Mouse (Mus musculus): ENCODE measurements around the gene Ivd. TPM values are rescaled to one million over a fixed set of nuclear protein-coding genes. Genes with fewer than 3 reads are reported as not detected.

Ivd gene
- polyA plus RNA-seq (2015; fragmentation: Nextera tagmentation; extraction: Ambion mirVana) = 43.7 and 46.2 TPM in 2 replicates

DNA sequence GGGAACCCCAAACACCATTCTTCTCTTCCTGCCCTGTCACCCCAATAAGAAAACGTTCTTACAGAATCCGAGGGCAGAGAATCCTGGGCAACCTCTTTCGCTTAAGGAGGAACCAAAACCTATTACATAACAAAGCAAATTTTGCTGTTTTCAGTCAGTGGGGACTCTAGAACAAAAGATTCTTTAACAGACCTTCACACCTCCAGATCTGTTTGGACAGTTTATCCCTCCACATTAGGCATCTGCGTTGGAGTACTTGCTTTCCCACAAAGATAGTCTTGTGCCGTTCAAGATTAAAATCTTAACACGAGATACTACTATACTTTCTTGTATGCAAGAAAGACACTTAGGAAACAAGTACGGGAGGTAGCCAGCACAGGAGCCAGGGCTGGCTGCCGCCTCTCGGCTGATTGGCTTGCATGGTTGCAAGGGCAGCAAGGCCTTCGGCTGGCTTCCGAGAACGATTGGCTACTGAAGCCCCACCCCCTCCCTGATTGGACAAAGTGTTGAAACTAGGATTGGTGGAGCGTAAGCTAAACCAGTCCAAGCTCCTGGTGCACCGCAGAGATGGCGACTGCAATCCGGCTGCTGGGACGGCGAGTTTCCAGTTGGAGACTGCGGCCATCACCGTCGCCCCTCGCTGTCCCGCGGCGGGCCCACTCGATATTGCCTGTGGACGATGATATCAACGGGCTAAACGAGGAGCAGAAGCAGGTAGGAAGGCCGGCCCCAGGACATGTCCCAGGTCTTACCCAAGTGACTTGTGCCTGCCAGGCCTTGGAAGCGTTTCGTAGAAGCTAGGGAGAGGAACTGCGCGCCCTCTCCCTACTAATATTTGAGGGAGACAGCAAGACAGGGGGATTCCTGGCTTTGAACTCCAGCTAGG lies at the start of gene Ivd:
Ivd (plus strand) TSS at position 501 of the 886 bp plus-strand sequence.
- Histone ChIP-seq H3K4me2 (replicated peaks) (peak within 1 kb of the TSS; percentile 81), H3K27ac (peak within 1 kb of the TSS; percentile 48; the same call in 1 of the 2 replicates), H3K4me1 (replicated peaks) (no peaks in the 10 kb centered on the region), H3K27me3 (replicated peaks) (no peaks in the 10 kb centered on the region), H3K9me3 (no peaks in the 10 kb centered on the region), H3K9ac (peak within 1 kb of the TSS; percentile 70), H3K4me3 (replicated peaks) (peak within 1 kb of the TSS; percentile 74), H3K36me3 (no peaks in the 10 kb centered on the region; the same call in 1 of the 2 replicates)
- ATAC-seq = peak; percentile 100
- under 1% methylated on average over 34 of the region's 34 CpGs for WGBS

- H3K27me3 ChIP-seq (replicated peaks) = no peaks in the 10 kb centered on the region
- no peaks in the 10 kb centered on the region; the same call in 1 of the 2 replicates for H3K36me3 ChIP-seq
- WGBS = 87% methylated on average over 1 of the region's 1 CpGs
- no peak overlapping the region for H3K27ac ChIP-seq
- H3K4me1 ChIP-seq (replicated peaks) = 0 out of 2 replicates have a peak, but pooled peaks cover 12% of the 10 kb centered on the region
- H3K9me3 ChIP-seq = no peaks in the 10 kb centered on the region
- no peak for ATAC-seq
- no peak overlapping the region for H3K4me2 ChIP-seq (replicated peaks)
- H3K9ac ChIP-seq = no peak overlapping the region
- H3K4me3 ChIP-seq (replicated peaks) = no peak overlapping the region
Measured at GRCm38 (mm10) chr2:118812724-118813123, 49.0 kb upstream of the Ivd start.

GRCm38 (mm10) chr2:118813981-118814836 lies 47.5 kb upstream of the Ivd start, which contains the start of gene Knstrn:
Knstrn (plus strand) TSS chr2:118814003.
- H3K9ac ChIP-seq = peak within 1 kb of the TSS; percentile 71
- H3K27me3 ChIP-seq (replicated peaks) = no peaks in the 10 kb centered on the region
- H3K36me3 ChIP-seq = peaks cover 11% of the 10 kb centered on the region; the same call in 1 of the 2 replicates
- H3K4me1 ChIP-seq (replicated peaks) = 0 out of 2 replicates have a peak, but pooled peaks cover 12% of the 10 kb centered on the region
- ATAC-seq = peak; percentile 96
- H3K9me3 ChIP-seq = no peaks in the 10 kb centered on the region
- H3K27ac ChIP-seq = peak within 1 kb of the TSS; percentile 44; the same call in 1 of the 2 replicates
- H3K4me3 ChIP-seq (replicated peaks) = peak within 1 kb of the TSS; percentile 80
- WGBS = under 1% methylated on average over 49 of the region's 49 CpGs
- peak within 1 kb of the TSS; percentile 82 for H3K4me2 ChIP-seq (replicated peaks)

- no peak for ATAC-seq
Measured at GRCm38 (mm10) chr2:118822800-118823199, 39.0 kb upstream of the Ivd start.

DNA sequence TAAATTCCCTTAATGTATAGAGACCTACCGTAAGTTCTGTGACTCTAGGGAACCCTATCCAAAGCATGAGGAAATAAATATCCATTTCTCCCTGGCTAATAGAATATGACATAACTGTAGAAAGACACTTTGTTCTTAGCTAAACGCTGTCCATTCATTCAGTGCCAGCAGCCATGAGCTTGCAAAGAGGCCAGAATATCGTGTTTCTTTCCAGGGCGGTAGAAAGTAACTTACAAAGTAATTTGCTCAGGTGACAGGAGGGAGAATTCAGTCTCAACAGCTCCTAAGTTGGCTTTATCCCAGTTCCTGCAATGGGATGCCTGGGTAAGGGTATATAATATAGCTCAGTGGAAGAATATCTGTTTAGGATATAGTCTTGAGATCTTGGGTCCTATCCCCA lies 37.4 kb upstream of the Ivd start:
- ATAC-seq = no peak
- H3K4me1 ChIP-seq (replicated peaks) = no peaks in the 10 kb centered on the region
- H3K36me3 ChIP-seq = peaks cover 21% of the 10 kb centered on the region
- no peak overlapping the region for H3K27ac ChIP-seq
- no peaks in the 10 kb centered on the region for H3K9me3 ChIP-seq
- 97% methylated on average over 4 of the region's 4 CpGs for WGBS
- H3K4me2 ChIP-seq (replicated peaks) = no peak overlapping the region
- H3K27me3 ChIP-seq (replicated peaks) = no peaks in the 10 kb centered on the region
- H3K9ac ChIP-seq = no peak overlapping the region
- no peak overlapping the region for H3K4me3 ChIP-seq (replicated peaks)

More at GRCm38 (mm10) chr2:118822800-118823199, 39.0 kb upstream of the Ivd start:
- no peak overlapping the region for H3K4me2 ChIP-seq (replicated peaks)
- no peak overlapping the region for H3K4me3 ChIP-seq (replicated peaks)
- no peaks in the 10 kb centered on the region for H3K9me3 ChIP-seq
- WGBS = 91% methylated on average over 5 of the region's 5 CpGs
- H3K36me3 ChIP-seq = peaks cover 29% of the 10 kb centered on the region
- H3K9ac ChIP-seq = no peak overlapping the region
- H3K27me3 ChIP-seq (replicated peaks) = no peaks in the 10 kb centered on the region
- H3K4me1 ChIP-seq (replicated peaks) = no peaks in the 10 kb centered on the region
- H3K27ac ChIP-seq = no peak overlapping the region

GRCm38 (mm10) chr2:118829096-118829495 lies 32.7 kb upstream of the Ivd start:
- Histone ChIP-seq H3K27ac (no peak overlapping the region), H3K27me3 (replicated peaks) (no peaks in the 10 kb centered on the region), H3K4me3 (replicated peaks) (no peak overlapping the region), H3K36me3 (peaks cover 35% of the 10 kb centered on the region), H3K9ac (no peak overlapping the region), H3K4me2 (replicated peaks) (no peak overlapping the region), H3K9me3 (no peaks in the 10 kb centered on the region), H3K4me1 (replicated peaks) (no peaks in the 10 kb centered on the region)
- 89% methylated on average over 5 of the region's 5 CpGs for WGBS
- ATAC-seq = no peak

DNA sequence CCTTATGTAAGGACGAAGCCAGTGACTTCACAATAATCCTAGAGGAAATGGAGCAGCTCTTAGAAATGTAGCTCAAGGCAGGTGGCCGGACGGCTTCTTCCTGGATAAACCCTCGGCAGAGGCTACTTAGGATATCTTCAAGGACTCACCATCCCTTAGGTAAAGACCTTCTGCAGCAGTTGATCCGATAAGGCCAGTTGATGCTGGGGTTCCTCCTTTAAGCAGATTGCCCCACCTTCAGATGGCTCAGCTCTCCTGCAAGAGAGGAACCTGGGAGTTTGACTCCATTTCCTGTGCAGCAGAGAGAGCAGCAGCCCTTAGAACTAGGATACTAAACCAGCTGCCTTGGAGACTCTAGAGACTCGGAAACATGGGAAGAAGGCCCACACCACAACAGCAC lies 27.7 kb upstream of the Ivd start:
- WGBS = 93% methylated on average over 6 of the region's 6 CpGs
- Histone ChIP-seq H3K9me3 (no peaks in the 10 kb centered on the region), H3K4me1 (replicated peaks) (no peaks in the 10 kb centered on the region), H3K4me2 (replicated peaks) (no peak overlapping the region), H3K27ac (no peak overlapping the region), H3K4me3 (replicated peaks) (no peak overlapping the region), H3K9ac (no peak overlapping the region), H3K27me3 (replicated peaks) (no peaks in the 10 kb centered on the region), H3K36me3 (peaks cover 25% of the 10 kb centered on the region)
- ATAC-seq = no peak

GRCm38 (mm10) chr2:118835115-118835514 lies 26.6 kb upstream of the Ivd start:
- H3K9me3 ChIP-seq = no peaks in the 10 kb centered on the region
- H3K4me2 ChIP-seq (replicated peaks) = no peak overlapping the region
- 74% methylated on average over 6 of the region's 6 CpGs for WGBS
- H3K4me3 ChIP-seq (replicated peaks) = no peak overlapping the region
- no peaks in the 10 kb centered on the region for H3K4me1 ChIP-seq (replicated peaks)
- peaks cover 21% of the 10 kb centered on the region for H3K36me3 ChIP-seq
- H3K9ac ChIP-seq = no peak overlapping the region
- H3K27me3 ChIP-seq (replicated peaks) = no peaks in the 10 kb centered on the region
- no peak for ATAC-seq
- no peak overlapping the region for H3K27ac ChIP-seq

DNA sequence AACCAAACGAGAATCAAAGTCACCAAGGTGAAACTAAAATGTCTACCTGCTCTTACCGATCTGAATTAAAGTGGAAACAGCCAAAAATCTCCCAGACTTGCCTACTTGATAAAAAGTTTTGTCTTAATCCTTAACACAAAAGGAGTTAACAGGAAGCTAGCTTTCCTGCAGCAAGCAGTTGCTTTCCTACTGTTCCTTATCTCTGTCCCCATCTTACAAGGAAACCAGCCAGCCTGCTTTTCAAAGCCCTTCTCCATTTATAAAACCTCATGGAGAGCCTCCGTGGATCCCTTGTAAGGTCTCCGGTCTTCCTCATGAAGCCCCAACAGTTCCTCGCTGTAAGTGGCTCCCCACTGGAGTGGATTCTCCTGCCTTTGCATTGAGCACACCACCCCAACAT lies 23.4 kb upstream of the Ivd start:
- WGBS = 52% methylated on average over 5 of the region's 5 CpGs
- no peak overlapping the region for H3K27ac ChIP-seq
- H3K4me2 ChIP-seq (replicated peaks) = no peak overlapping the region
- no peaks in the 10 kb centered on the region for H3K4me1 ChIP-seq (replicated peaks)
- H3K27me3 ChIP-seq (replicated peaks) = no peaks in the 10 kb centered on the region
- no peak for ATAC-seq
- no peaks in the 10 kb centered on the region for H3K9me3 ChIP-seq
- no peak overlapping the region for H3K4me3 ChIP-seq (replicated peaks)
- H3K9ac ChIP-seq = no peak overlapping the region
- peaks cover 3% of the 10 kb centered on the region; the same call in 1 of the 2 replicates for H3K36me3 ChIP-seq

- Histone ChIP-seq H3K27ac (no peak overlapping the region), H3K36me3 (no peaks in the 10 kb centered on the region), H3K27me3 (replicated peaks) (no peaks in the 10 kb centered on the region), H3K9me3 (no peaks in the 10 kb centered on the region), H3K9ac (no peak overlapping the region), H3K4me1 (replicated peaks) (no peaks in the 10 kb centered on the region), H3K4me3 (replicated peaks) (no peak overlapping the region), H3K4me2 (replicated peaks) (no peak overlapping the region)
- WGBS = 68% methylated on average over 5 of the region's 5 CpGs
- no peak for ATAC-seq
Measured at GRCm38 (mm10) chr2:118841186-118841585, 20.6 kb upstream of the Ivd start.

DNA sequence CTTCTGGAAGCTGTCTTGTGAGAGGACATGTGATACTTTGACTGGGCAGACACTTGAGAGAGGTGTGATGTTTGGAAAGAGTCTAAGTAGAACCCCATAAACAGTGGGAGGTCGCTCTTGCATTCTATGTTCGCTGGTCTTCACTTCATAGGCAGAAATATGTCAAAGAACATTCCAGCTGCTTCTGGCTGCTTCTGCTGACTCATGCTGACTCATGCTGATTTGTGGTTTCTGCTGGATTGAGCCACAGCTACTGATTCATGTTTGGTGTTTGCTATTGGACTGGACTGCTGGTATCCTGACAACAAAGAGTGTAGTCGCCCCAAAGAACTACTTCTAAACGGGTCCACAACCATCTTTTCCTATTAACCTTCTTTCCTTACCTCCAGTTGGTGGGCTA lies 20.0 kb upstream of the Ivd start:
- ATAC-seq = no peak
- H3K9ac ChIP-seq = no peak overlapping the region
- 82% methylated on average over 4 of the region's 4 CpGs for WGBS
- no peaks in the 10 kb centered on the region for H3K9me3 ChIP-seq
- no peak overlapping the region for H3K4me3 ChIP-seq (replicated peaks)
- no peak overlapping the region for H3K27ac ChIP-seq
- no peaks in the 10 kb centered on the region for H3K36me3 ChIP-seq
- H3K4me1 ChIP-seq (replicated peaks) = no peaks in the 10 kb centered on the region
- H3K27me3 ChIP-seq (replicated peaks) = no peaks in the 10 kb centered on the region
- H3K4me2 ChIP-seq (replicated peaks) = no peak overlapping the region

- Histone ChIP-seq H3K27me3 (replicated peaks) (no peaks in the 10 kb centered on the region), H3K4me3 (replicated peaks) (no peak overlapping the region), H3K9me3 (no peaks in the 10 kb centered on the region), H3K27ac (no peak overlapping the region), H3K36me3 (no peaks in the 10 kb centered on the region), H3K4me1 (replicated peaks) (no peaks in the 10 kb centered on the region), H3K9ac (no peak overlapping the region), H3K4me2 (replicated peaks) (no peak overlapping the region)
- no peak for ATAC-seq
- 65% methylated on average over 3 of the region's 3 CpGs for WGBS
Measured at GRCm38 (mm10) chr2:118844427-118844826, 17.3 kb upstream of the Ivd start.
